Mouse (Mus musculus) testis, adult 2 months (tissue): ENCODE results near the gene Wipf3. TPM values are rescaled to one million over a fixed set of nuclear protein-coding genes. Genes with fewer than 3 reads are reported as not detected.
A peak's percentile ranks its signal among the peaks of the same experiment; 100 is the strongest.

Experiments used
- H3K27ac ChIP-seq: fragments of 200-500 bp; 2 replicates; pipeline ENCODE4 v1.5.1; 2012; ENCODE audit warnings: low read depth, low read length; ENCODE audit not compliant: control insufficient read depth, insufficient read depth
- H3K27me3 ChIP-seq: fragments of 200-500 bp; 2 replicates; pipeline ENCODE4 v1.6.1; 2012; ENCODE audit warnings: mild to moderate bottlenecking, low read length, moderate library complexity; ENCODE audit not compliant: control insufficient read depth, insufficient read depth
- H3K36me3 ChIP-seq: fragments of 200-500 bp; 2 replicates; pipeline ENCODE4 v1.6.1; 2012; ENCODE audit warnings: mild to moderate bottlenecking, low read length; ENCODE audit not compliant: control insufficient read depth, insufficient read depth
- H3K4me1 ChIP-seq: fragments of 200-500 bp; 2 replicates; pipeline ENCODE4 v1.6.1; 2012; ENCODE audit warnings: low read length; ENCODE audit not compliant: control insufficient read depth, insufficient read depth
- H3K4me3 ChIP-seq: fragments of 200-500 bp; 2 replicates; pipeline ENCODE4 v1.5.1; 2012; ENCODE audit warnings: low read depth, mild to moderate bottlenecking, low read length, moderate library complexity, mixed read lengths; ENCODE audit not compliant: control insufficient read depth
- CTCF ChIP-seq: fragments of 200-500 bp; IDR thresholded peaks from 2 replicates; pipeline ENCODE4 v1.5.1; 2012; ENCODE audit warnings: low read depth, mild to moderate bottlenecking, inconsistent platforms, low read length, moderate library complexity; ENCODE audit not compliant: control insufficient read depth, insufficient read depth, insufficient replicate concordance
- POLR2A ChIP-seq: fragments of 200-500 bp; IDR thresholded peaks from 2 replicates; pipeline ENCODE4 v1.6.1; 2012; ENCODE audit warnings: low read depth, mild to moderate bottlenecking, inconsistent platforms, low read length, moderate library complexity; ENCODE audit not compliant: control insufficient read depth
- polyA plus RNA-seq: library from polyadenylated mRNA; depleted of rRNA; stranded (reverse); fragments of >200 nt; gene quantifications from 2 replicates; pipeline ENCODE4 v1.2.3, GENCODE M21; 2012; rRNA removed

Wipf3 gene
- polyA plus RNA-seq: 13.4 and 18.2 TPM in 2 replicates

DNA sequence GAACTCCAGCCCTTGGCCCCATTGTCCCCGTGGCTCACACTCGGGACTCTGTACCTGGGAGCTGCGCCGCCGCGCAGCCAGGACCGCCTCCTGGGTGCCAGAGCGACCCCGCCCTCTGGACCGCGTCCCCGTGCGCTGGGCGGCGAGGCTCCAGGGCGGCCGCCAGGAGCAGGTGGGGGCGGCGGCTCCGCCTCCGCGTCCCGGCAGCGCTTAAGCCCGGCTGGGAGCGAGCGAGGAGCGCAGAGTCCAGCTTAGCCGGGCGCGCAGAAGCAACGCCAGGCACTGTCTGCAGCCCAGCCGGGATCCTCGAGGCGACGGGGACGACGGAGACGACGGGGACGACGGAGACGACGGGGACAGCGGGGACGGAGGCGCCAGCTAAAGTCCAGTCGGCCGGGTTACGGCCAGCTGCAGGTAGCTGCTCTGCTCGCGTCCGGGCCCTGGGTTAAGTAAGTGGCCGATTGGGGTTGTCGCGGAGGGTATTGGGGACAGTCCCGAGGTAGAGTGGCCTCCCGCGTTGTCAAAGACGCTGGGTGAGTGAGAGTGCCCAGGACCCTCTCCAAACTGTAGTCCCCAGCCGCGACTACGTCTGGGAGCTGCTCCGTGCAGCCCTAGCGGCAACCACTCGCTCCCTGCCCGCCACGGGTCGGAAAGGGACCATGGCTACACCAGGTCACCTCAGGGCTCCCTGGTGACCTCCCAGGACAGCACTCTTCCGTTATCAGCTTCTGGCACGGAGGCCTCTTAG is at the start of gene Wipf3:
TSS of gene Wipf3 (plus strand) at position 157 of the 748 bp plus-strand sequence.
- Histone ChIP-seq H3K27ac (peak within 1 kb of the TSS; percentile 67), H3K4me3 (peak within 1 kb of the TSS; percentile 78), H3K4me1 (peaks cover 6% of the 10 kb centered on the region), H3K27me3 (no peaks in the 10 kb centered on the region; the same call in 1 of the 2 replicates), H3K36me3 (no peaks in the 10 kb centered on the region)
- TF ChIP-seq CTCF (no peak), POLR2A (no peak; the same call in 1 of the 2 replicates)

DNA sequence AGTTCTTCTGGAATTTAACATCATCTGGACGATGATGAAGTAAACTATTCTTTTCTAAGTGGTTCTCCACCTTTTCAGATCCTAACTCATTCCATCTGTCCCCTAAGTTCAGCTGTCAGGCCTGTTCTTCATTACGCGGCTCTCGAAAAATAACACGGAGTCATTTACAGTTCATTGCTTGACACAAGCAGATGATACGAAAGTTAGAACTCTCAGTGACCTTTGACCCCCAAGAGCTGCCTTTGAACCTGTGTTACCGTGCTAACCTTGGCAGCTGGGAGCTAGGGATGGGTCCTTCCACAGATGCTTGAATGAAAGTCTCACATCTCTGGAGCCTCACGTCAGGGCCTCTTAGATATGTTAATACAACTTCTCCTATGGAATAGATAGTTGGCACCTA is 46.8 kb upstream of the Wipf3 start:
- Histone ChIP-seq H3K27me3 (no peaks in the 10 kb centered on the region), H3K4me3 (no peak overlapping the region), H3K4me1 (no peaks in the 10 kb centered on the region), H3K27ac (no peak overlapping the region), H3K36me3 (no peaks in the 10 kb centered on the region)
- no peak for TF ChIP-seq CTCF
- no peak for TF ChIP-seq POLR2A

DNA sequence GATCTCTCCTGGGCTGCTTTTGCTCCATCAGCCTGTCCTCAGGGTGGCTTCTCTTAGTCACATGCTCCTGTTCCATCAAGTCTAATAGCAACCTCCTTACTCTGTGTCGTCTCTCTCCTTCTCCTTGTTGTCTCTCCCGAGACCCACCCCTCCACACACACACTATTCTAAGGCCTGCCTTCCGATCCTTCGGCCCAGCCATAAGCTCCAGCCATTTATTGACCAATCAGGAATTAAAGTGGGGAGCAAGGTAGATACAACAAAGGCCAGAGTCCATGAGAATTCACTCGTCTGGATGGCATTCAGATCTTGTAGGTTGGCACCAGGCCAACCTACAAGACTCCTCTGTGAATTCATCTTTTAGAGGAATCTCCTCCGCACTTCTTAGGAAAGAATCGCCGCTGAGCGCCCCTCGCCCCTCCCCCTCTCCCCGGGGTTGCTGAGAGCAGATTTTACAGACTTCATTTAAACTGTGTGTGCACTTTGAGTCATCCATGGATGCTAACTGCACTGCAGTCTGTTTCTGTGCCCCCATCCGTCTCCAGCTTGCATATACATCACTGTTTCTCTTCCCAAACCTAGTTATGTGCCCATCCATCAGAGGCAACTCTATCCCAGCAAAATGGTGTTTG is 45.4 kb upstream of the Wipf3 start:
- Histone ChIP-seq H3K27me3 (no peaks in the 10 kb centered on the region), H3K27ac (no peak overlapping the region), H3K4me1 (no peaks in the 10 kb centered on the region)

DNA sequence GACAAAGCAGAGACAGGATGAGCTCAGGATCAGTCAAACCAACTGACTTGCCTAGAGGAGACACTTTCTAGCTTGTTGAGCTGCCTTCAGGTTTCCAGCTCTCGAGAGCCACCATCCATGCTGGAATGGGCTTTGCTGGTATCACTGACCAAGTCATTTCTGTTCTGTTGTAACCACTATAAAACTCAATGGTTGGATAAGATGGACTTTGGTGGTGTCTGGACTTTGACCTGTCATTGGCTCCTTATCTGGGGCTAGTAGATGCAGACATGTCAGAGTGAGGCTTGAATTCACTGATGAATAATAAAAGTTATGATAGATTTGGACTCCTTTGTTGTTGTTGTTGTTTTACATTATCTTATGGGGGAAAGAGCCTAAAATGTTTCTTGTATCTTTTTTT is 44.6 kb upstream of the Wipf3 start:
- no peaks in the 10 kb centered on the region for H3K36me3 ChIP-seq

More for the DNA sequence above, 45.4 kb upstream of the Wipf3 start:
- Histone ChIP-seq H3K4me3 (no peak overlapping the region), H3K36me3 (no peaks in the 10 kb centered on the region)
- TF ChIP-seq POLR2A (no peak), CTCF (no peak)

DNA sequence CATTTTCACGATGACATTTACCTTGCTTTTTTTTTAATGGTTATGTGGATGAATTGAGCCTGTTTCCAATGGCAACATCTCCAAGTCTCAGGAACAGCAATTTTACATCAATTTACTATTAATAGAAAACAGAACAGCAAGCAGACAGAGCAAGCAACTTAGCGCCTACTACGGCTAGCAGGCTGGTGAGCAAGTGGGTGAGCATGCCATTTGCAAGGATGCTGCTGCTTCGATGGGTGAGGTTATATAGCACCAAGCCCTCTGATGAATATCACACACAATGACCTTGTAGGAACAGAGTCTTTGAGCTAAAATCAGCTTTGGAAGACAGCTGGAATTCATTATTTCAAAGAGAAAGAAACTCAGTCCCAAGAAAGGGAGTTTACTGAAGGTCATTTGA is 43.0 kb upstream of the Wipf3 start:
- peak overlapping the region; percentile 62; the same call in 1 of the 2 replicates for H3K27ac ChIP-seq

More for the DNA sequence above, 44.6 kb upstream of the Wipf3 start:
- TF ChIP-seq POLR2A: no peak
- no peak for TF ChIP-seq CTCF
- Histone ChIP-seq H3K27ac (no peak overlapping the region), H3K4me1 (no peaks in the 10 kb centered on the region), H3K4me3 (no peak overlapping the region), H3K27me3 (no peaks in the 10 kb centered on the region)

DNA sequence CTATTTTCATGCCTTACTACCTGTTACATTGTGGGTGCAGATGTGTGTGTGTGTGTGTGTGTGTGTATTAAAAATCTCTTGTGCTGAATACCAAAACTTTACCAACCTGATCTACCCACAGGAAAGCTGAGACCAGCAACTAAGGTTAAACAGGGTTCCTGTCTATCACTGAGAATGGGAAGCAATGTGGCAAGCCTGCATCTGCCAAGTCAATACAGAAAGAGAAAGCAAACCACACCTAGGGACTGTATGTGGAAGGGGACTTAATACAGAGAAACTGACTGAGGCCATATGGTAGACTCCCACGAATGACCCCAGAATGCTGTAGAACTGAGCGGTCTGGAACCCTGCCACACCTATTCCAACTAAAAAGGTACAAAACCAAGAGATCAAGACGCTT is 42.4 kb upstream of the Wipf3 start:
- H3K4me1 ChIP-seq: no peaks in the 10 kb centered on the region
- H3K27me3 ChIP-seq: no peaks in the 10 kb centered on the region
- no peak overlapping the region for H3K4me3 ChIP-seq
- H3K27ac ChIP-seq: no peak overlapping the region; the same call in 1 of the 2 replicates
- no peak for TF ChIP-seq CTCF
- TF ChIP-seq POLR2A: no peak
- H3K36me3 ChIP-seq: no peaks in the 10 kb centered on the region

More for the DNA sequence above, 43.0 kb upstream of the Wipf3 start:
- TF ChIP-seq POLR2A (no peak), CTCF (no peak)
- Histone ChIP-seq H3K27me3 (no peaks in the 10 kb centered on the region), H3K36me3 (no peaks in the 10 kb centered on the region), H3K4me1 (no peaks in the 10 kb centered on the region), H3K4me3 (no peak overlapping the region)

DNA sequence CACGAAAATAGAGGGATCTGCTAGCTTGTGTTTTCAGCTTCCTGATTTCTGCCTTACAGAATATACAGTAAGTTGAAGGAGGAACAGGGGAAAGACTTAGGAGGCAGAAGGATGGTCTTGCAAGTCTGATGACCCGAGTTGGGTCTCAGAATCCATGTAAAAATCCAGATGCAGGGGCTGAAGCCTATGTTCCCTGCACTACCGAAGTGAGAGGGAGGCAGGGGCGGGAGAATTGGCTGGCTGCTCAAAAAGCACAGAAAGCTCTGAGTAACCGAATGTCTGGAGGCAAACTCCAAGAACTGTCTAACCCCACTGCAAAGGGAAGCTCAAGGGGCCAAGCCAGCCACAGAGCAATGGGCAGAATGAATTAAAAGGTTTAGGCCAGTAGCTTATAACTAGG is 41.7 kb upstream of the Wipf3 start:
- no peak overlapping the region for H3K4me3 ChIP-seq
- H3K4me1 ChIP-seq: no peaks in the 10 kb centered on the region
- no peaks in the 10 kb centered on the region for H3K27me3 ChIP-seq
- no peak for TF ChIP-seq POLR2A
- no peak for TF ChIP-seq CTCF
- H3K27ac ChIP-seq: no peak overlapping the region
- no peaks in the 10 kb centered on the region for H3K36me3 ChIP-seq
